Mouse (Mus musculus) hindbrain, embryonic 13.5 days (tissue): Measurements from ENCODE around the gene Ephb4. TPM values are rescaled to one million over a fixed set of nuclear protein-coding genes. Genes with fewer than 3 reads are reported as not detected.

Source experiments
- ATAC-seq: fragments of 200-750 bp; cut with Nextera tagmentation; 2 replicates; pipeline ENCODE4 v1.8.0; 2017; ENCODE audit warnings: moderate TSS enrichment; ENCODE audit not compliant: low FRiP score
- H3K27ac ChIP-seq: fragments of 300-500 bp; sonication (generic); 2 replicates; pipeline ENCODE4 v1.5.1; 2015; ENCODE audit warnings: inconsistent platforms, mild to moderate bottlenecking, moderate library complexity
- H3K27me3 ChIP-seq: fragments of 300-500 bp; sonication (generic); 2 replicates; pipeline ENCODE4 v1.6.1; 2015; ENCODE audit warnings: mild to moderate bottlenecking, inconsistent platforms
- H3K36me3 ChIP-seq: fragments of 300-500 bp; sonication (generic); 2 replicates; pipeline ENCODE4 v1.6.1; 2015; ENCODE audit warnings: mild to moderate bottlenecking, inconsistent platforms
- H3K4me1 ChIP-seq: fragments of 300-500 bp; sonication (generic); replicated peaks from 2 replicates; pipeline ENCODE4 v1.6.1; 2015; ENCODE audit warnings: inconsistent platforms
- H3K4me2 ChIP-seq: fragments of 300-500 bp; sonication (generic); 2 replicates; pipeline ENCODE4 v1.6.1; 2015; ENCODE audit warnings: inconsistent platforms, mild to moderate bottlenecking, moderate library complexity
- H3K4me3 ChIP-seq: fragments of 300-500 bp; sonication (generic); 2 replicates; pipeline ENCODE4 v1.5.1; 2015; ENCODE audit warnings: mild to moderate bottlenecking, inconsistent platforms
- H3K9ac ChIP-seq: fragments of 300-500 bp; sonication (generic); 2 replicates; pipeline ENCODE4 v1.6.1; 2015; ENCODE audit warnings: mild to moderate bottlenecking, inconsistent platforms
- H3K9me3 ChIP-seq: fragments of 300-500 bp; sonication (generic); 2 replicates; pipeline ENCODE4 v1.6.1; 2016; ENCODE audit warnings: inconsistent platforms
- WGBS: fragments of 180-500 bp; shearing (Covaris S2); methylation state at CpG from one replicate; pipeline ENCODE4 v1.1.7; 2015; 5-methylcytosine and 5-hydroxymethylcytosine counted together
- polyA plus RNA-seq: library from polyadenylated mRNA; unstranded; fragments of >200 nt; fragmentation: Nextera tagmentation; extraction: Ambion mirVana; gene quantifications from 2 replicates; pipeline ENCODE4 v1.2.1, GENCODE M21; 2015

The Ephb4 gene
- polyA plus RNA-seq, 1 experiment from 2014 or later: 9.2 TPM

DNA sequence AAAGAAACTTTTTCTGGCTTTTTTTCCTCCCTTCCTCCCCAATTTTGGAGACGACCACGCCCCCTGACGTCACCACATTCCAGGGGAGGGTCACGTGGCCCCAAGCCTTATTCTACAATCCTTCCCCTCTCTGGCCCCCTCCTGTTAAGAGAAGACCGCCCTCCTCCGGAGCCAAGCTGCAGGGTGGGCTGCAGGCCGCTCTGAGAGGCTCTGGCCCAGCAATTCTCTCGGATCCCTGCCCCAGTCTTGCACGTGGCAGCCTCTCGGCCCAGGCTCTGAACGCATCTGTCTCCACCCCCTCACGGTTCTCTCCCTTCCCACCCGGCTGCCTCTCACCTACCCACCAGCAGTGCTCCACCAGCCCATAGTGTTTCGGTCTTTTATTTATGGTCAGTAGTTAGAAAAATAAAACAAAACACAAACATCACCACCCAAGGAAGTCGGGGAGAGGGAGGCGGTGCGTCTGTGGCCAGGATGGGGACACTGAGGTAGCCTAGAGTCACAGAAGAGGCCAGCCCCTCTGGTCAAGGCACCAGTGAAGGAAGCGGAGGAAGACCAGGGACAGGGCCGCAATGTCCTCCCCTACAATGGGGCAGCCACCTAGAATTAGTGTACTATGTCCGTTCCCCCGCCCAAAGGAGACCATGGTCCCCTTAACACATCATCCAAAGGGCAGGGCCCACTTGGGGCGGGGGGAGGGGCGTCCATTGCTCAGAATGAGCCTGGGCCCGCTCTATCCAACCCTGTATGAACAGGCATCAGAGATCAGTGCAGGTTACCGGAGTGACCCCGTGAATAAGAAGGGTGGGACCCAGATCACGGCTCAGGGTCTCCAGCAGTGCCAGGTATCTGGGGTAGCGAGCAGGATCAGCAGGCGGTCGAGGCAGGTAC, 35.5 kb upstream of the Ephb4 start, which contains the start of gene Trip6:
TSS of gene Trip6 (minus strand) at position 212 of the 891 bp plus-strand sequence.
- 15% methylated on average over 30 of the region's 30 CpGs for WGBS
- Histone ChIP-seq H3K27ac (peak within 1 kb of the TSS; percentile 76), H3K4me1 (peaks cover 36% of the 10 kb centered on the region), H3K4me2 (peak within 1 kb of the TSS; percentile 60), H3K9ac (peak within 1 kb of the TSS; percentile 72), H3K4me3 (peak within 1 kb of the TSS; percentile 41), H3K9me3 (no peaks in the 10 kb centered on the region), H3K27me3 (peaks cover 11% of the 10 kb centered on the region; the same call in 1 of the 2 replicates), H3K36me3 (peaks cover 51% of the 10 kb centered on the region)
- ATAC-seq: peak; percentile 78

DNA sequence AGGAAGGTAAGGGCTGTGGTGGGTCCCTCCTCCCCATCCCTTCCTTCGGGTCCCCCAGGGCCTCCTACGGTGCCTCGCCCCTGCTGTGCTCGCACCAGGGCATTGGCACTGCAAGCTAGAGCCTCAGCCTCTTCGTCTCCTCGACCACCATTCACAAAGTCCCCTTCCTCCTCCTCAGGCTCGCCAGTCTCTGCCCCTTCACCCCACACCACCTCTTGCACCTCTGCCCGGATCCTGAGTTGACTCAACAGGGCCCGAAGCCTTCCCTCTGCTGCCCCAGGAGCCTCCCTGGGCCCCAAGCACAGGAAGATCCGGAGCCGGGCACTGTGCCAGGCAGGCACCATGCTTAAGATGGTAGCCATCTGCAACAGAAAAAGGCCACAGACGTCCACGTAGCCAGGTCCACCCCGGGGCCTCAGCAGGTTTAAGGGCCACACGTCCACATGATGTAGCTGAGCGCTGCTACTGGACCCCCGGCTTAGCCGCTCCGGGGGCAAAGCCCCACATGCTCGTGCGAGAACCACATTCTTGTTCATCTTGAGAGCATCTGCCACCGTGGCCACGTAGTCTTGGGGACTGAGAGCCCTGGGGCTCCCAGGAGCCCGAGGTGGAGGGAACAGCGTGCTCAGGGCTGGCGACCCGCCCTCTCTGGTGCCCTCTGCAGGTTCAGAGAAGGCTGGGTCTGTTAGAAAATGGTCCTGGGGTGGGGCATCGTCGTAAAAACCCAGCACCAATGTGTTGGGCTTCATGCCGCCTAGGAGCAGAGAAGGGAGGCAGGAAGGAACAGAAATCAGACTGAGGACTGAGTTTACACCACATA, 34.6 kb upstream of the Ephb4 start:
- Histone ChIP-seq H3K27ac (no peak overlapping the region), H3K4me3 (no peak overlapping the region)
- WGBS: 43% methylated on average over 30 of the region's 30 CpGs

GRCm38 (mm10) chr5:137317361-137317760, 32.5 kb upstream of the Ephb4 start:
- Histone ChIP-seq H3K27me3 (peaks cover 11% of the 10 kb centered on the region; the same call in 1 of the 2 replicates), H3K9me3 (no peaks in the 10 kb centered on the region), H3K4me2 (no peak overlapping the region), H3K36me3 (peaks cover 63% of the 10 kb centered on the region), H3K4me3 (no peak overlapping the region), H3K9ac (no peak overlapping the region), H3K27ac (no peak overlapping the region), H3K4me1 (peaks cover 31% of the 10 kb centered on the region)
- ATAC-seq: no peak
- 90% methylated on average over 8 of the region's 8 CpGs for WGBS

More for the DNA sequence above, 34.6 kb upstream of the Ephb4 start:
- Histone ChIP-seq H3K9ac (peak overlapping the region; percentile 72), H3K9me3 (no peaks in the 10 kb centered on the region), H3K4me1 (peaks cover 36% of the 10 kb centered on the region), H3K27me3 (peaks cover 11% of the 10 kb centered on the region; the same call in 1 of the 2 replicates), H3K4me2 (peak overlapping the region; percentile 60; the same call in 1 of the 2 replicates), H3K36me3 (peaks cover 51% of the 10 kb centered on the region)
- ATAC-seq: peak; percentile 25; the same call in 1 of the 2 replicates

GRCm38 (mm10) chr5:137318570-137318969, 31.3 kb upstream of the Ephb4 start:
- H3K9ac ChIP-seq: no peak overlapping the region
- no peak for ATAC-seq
- H3K36me3 ChIP-seq: peaks cover 75% of the 10 kb centered on the region
- no peaks in the 10 kb centered on the region for H3K9me3 ChIP-seq
- H3K27me3 ChIP-seq: peaks cover 11% of the 10 kb centered on the region; the same call in 1 of the 2 replicates
- WGBS: 97% methylated on average over 1 of the region's 1 CpGs
- H3K4me1 ChIP-seq: peaks cover 19% of the 10 kb centered on the region
- no peak overlapping the region for H3K4me2 ChIP-seq
- H3K4me3 ChIP-seq: no peak overlapping the region
- H3K27ac ChIP-seq: no peak overlapping the region

DNA sequence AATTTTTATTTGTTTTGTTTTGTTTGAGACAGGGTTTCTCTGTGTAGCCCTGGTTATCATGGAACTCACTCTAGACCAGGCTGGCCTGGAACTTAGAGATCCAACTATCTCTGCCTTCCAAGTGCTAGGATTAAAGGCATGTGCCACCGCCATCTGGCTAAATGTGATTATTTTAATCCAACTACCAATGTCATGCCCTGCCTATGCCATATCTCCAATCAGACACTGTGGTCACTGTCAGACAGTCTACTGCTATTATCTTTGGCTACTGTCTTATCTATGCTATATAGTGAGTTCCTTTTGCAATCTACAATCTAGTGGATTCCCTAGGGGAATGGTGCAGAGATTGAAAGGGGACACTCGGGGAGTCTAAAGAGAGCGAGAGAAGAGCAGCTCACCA, 28.9 kb upstream of the Ephb4 start:
- no peak for ATAC-seq
- Histone ChIP-seq H3K27ac (no peak overlapping the region), H3K36me3 (peaks cover 86% of the 10 kb centered on the region), H3K4me1 (no peaks in the 10 kb centered on the region), H3K9ac (no peak overlapping the region), H3K9me3 (no peaks in the 10 kb centered on the region), H3K4me2 (no peak overlapping the region), H3K4me3 (no peak overlapping the region), H3K27me3 (0 out of 2 replicates have a peak, but pooled peaks cover 3% of the 10 kb centered on the region)
- 95% methylated on average over 3 of the region's 3 CpGs for WGBS

DNA sequence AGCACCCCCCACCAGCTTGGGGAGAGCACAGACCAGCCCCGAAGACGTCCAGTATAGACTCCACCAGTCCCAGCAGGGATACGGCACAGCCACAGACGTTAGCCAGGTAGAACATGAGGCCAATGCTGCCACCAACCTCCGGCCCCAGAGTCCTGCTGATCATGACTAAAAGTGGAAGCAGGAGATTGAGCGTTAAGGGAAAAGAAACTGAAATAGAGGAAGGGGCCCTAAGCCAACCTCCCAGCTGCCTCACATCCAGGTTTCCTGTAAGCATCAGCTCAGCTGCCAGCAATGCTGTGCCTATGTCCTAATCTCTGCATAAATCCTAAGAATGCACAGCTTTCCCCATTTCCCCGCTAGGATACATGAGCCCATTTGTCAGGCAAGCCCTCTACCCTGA, 19.0 kb upstream of the Ephb4 start:
- H3K4me1 ChIP-seq: peaks cover 15% of the 10 kb centered on the region
- no peak overlapping the region for H3K4me2 ChIP-seq
- peaks cover 29% of the 10 kb centered on the region for H3K36me3 ChIP-seq
- no peak overlapping the region; the same call in 1 of the 2 replicates for H3K9ac ChIP-seq
- H3K4me3 ChIP-seq: no peak overlapping the region
- 92% methylated on average over 7 of the region's 7 CpGs for WGBS
- H3K27me3 ChIP-seq: no peaks in the 10 kb centered on the region
- ATAC-seq: no peak
- H3K9me3 ChIP-seq: no peaks in the 10 kb centered on the region
- no peak overlapping the region for H3K27ac ChIP-seq

- no peaks in the 10 kb centered on the region for H3K9me3 ChIP-seq
- 19% methylated on average over 15 of the region's 15 CpGs for WGBS
- H3K4me1 ChIP-seq: peaks cover 20% of the 10 kb centered on the region
- peak; percentile 37 for ATAC-seq
- peak overlapping the region; percentile 91 for H3K4me2 ChIP-seq
- peak overlapping the region; percentile 81 for H3K27ac ChIP-seq
- peak overlapping the region; percentile 82 for H3K9ac ChIP-seq
- H3K36me3 ChIP-seq: peaks cover 11% of the 10 kb centered on the region
- H3K27me3 ChIP-seq: no peaks in the 10 kb centered on the region
- peak overlapping the region; percentile 61 for H3K4me3 ChIP-seq
Observed at GRCm38 (mm10) chr5:137332857-137333511, 16.9 kb upstream of the Ephb4 start.

- Histone ChIP-seq H3K36me3 (peaks cover 4% of the 10 kb centered on the region; the same call in 1 of the 2 replicates), H3K27ac (peak within 1 kb of the TSS; percentile 81), H3K9me3 (no peaks in the 10 kb centered on the region), H3K4me3 (peak within 1 kb of the TSS; percentile 61), H3K4me1 (peaks cover 22% of the 10 kb centered on the region), H3K9ac (peak within 1 kb of the TSS; percentile 82), H3K4me2 (peak within 1 kb of the TSS; percentile 91), H3K27me3 (no peaks in the 10 kb centered on the region)
- ATAC-seq: peak; percentile 88
- WGBS: under 1% methylated on average over 44 of the region's 44 CpGs
Observed at GRCm38 (mm10) chr5:137333512-137334174, 16.3 kb upstream of the Ephb4 start, which contains the start of gene Slc12a9. TSS of gene Slc12a9 (minus strand) at chr5:137333597.

GRCm38 (mm10) chr5:137334317-137334716, 15.6 kb upstream of the Ephb4 start:
- H3K27ac ChIP-seq: no peak overlapping the region
- 56% methylated on average over 10 of the region's 10 CpGs for WGBS

DNA sequence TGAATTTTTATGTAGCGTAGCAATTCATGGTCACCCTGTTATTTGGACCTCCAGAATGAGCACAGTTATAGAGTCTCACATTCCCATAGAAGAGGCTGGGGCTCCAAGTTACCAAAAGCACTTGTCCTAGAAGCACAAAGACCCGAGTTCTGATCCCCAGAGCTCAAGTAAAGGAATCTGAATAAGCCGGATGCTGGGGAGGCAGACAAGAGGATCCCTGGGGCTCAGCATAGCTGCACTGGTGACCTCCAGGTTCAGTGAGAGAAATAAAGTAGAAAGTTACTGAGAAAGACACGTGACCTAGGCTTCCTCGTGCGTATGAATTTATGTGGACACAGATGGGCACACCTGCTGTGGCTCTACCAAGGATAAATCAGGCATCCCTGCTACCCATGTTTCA, 14.8 kb upstream of the Ephb4 start:
- H3K9ac ChIP-seq: no peak overlapping the region
- H3K9me3 ChIP-seq: no peaks in the 10 kb centered on the region
- 72% methylated on average over 6 of the region's 6 CpGs for WGBS
- peaks cover 36% of the 10 kb centered on the region for H3K4me1 ChIP-seq
- no peak overlapping the region for H3K4me2 ChIP-seq
- no peak overlapping the region for H3K4me3 ChIP-seq
- ATAC-seq: no peak
- H3K36me3 ChIP-seq: no peaks in the 10 kb centered on the region
- no peak overlapping the region for H3K27ac ChIP-seq
- H3K27me3 ChIP-seq: no peaks in the 10 kb centered on the region

More at GRCm38 (mm10) chr5:137334317-137334716, 15.6 kb upstream of the Ephb4 start:
- Histone ChIP-seq H3K4me1 (peaks cover 29% of the 10 kb centered on the region), H3K36me3 (0 out of 2 replicates have a peak, but pooled peaks cover 4% of the 10 kb centered on the region), H3K27me3 (no peaks in the 10 kb centered on the region), H3K4me3 (peak overlapping the region; percentile 61), H3K9ac (no peak overlapping the region), H3K4me2 (peak overlapping the region; percentile 91; the same call in 1 of the 2 replicates), H3K9me3 (no peaks in the 10 kb centered on the region)
- no peak for ATAC-seq

GRCm38 (mm10) chr5:137337190-137337589, 12.7 kb upstream of the Ephb4 start:
- no peak for ATAC-seq
- H3K27me3 ChIP-seq: no peaks in the 10 kb centered on the region
- H3K4me2 ChIP-seq: no peak overlapping the region
- H3K4me1 ChIP-seq: peaks cover 31% of the 10 kb centered on the region
- WGBS: 66% methylated on average over 8 of the region's 8 CpGs
- 0 out of 2 replicates have a peak overlapping the region, but pooled peaks have one; percentile 1 for H3K9ac ChIP-seq
- H3K9me3 ChIP-seq: no peaks in the 10 kb centered on the region
- H3K36me3 ChIP-seq: no peaks in the 10 kb centered on the region
- H3K4me3 ChIP-seq: no peak overlapping the region
- H3K27ac ChIP-seq: no peak overlapping the region
